Mouse (Mus musculus) adrenal gland, postnatal 36 days (tissue): ENCODE results near the gene Clic3. TPM values are rescaled to one million over a fixed set of nuclear protein-coding genes. Genes with fewer than 3 reads are reported as not detected.
"Not testable (repeated sequence)": the region's sequence is repeated elsewhere in the genome, so short reads cannot be mapped to it uniquely, and the experiment has no call there.

Source experiments
- DNase-seq, 2 experiments: peaks; one replicate each; pipeline ENCODE4 v3.0.0; 2021; ENCODE audit warnings: mixed read lengths in 1 of 2
- long read RNA-seq, 2 experiments: library from polyadenylated mRNA; stranded (forward); transcript quantifications; one replicate each; pipeline ENCODE4 v2.0.0; 2021; ENCODE audit warnings: borderline sequencing depth in 2 of 2
- total RNA-seq, 2 experiments: library from RNA; stranded (reverse); gene quantifications; 2 replicates each; pipeline ENCODE4 v1.2.3; 2021

Gene Clic3
- not detected for total RNA-seq
- long read RNA-seq, experiment 1, result 0 reads
- long read RNA-seq, experiment 2, result 0 reads

GRCm38 (mm10) chr2:25456205-25456953 is at the start of gene Clic3:
Gene Clic3, plus strand, starts transcription at chr2:25456838.
- no peak for DNase-seq

- DNase-seq, result no peak
Measured at GRCm38 (mm10) chr2:25408908-25409307, 47.7 kb upstream of the Clic3 start.

GRCm38 (mm10) chr2:25413436-25413835 is 43.2 kb upstream of the Clic3 start:
- DNase-seq, result not testable (repeated sequence)

GRCm38 (mm10) chr2:25417426-25417825 is 39.2 kb upstream of the Clic3 start:
- peak in 1 of 2 experiments; percentile 37 for DNase-seq

- DNase-seq, result peak; percentile 46 to 68
Measured at GRCm38 (mm10) chr2:25421896-25422295, 34.7 kb upstream of the Clic3 start.

GRCm38 (mm10) chr2:25422587-25423410 is 33.8 kb upstream of the Clic3 start, which contains the start of gene Fut7:
Gene Fut7, plus strand, starts transcription at chr2:25423267.
- peak in 1 of 2 experiments; percentile 15 for DNase-seq

GRCm38 (mm10) chr2:25423626-25424025 is 33.0 kb upstream of the Clic3 start:
- no peak for DNase-seq

- DNase-seq, result no peak
Measured at GRCm38 (mm10) chr2:25425481-25425880, 31.2 kb upstream of the Clic3 start.

- peak; percentile 68 to 81 for DNase-seq
Measured at GRCm38 (mm10) chr2:25426721-25427191, 29.9 kb upstream of the Clic3 start.

- DNase-seq, result no peak
Measured at GRCm38 (mm10) chr2:25427256-25427655, 29.4 kb upstream of the Clic3 start.

- peak; percentile 96 to 98 for DNase-seq
Measured at GRCm38 (mm10) chr2:25428442-25429236, 28.0 kb upstream of the Clic3 start, which contains the start of gene Abca2. Gene Abca2, plus strand, starts transcription at chr2:25428703.

- DNase-seq, result no peak
Measured at GRCm38 (mm10) chr2:25429435-25430180, 27.0 kb upstream of the Clic3 start.

GRCm38 (mm10) chr2:25430395-25431233 is 26.0 kb upstream of the Clic3 start:
- DNase-seq, result no peak

- no peak for DNase-seq
Measured at GRCm38 (mm10) chr2:25431308-25431855, 25.3 kb upstream of the Clic3 start.

GRCm38 (mm10) chr2:25432326-25433098 is 24.1 kb upstream of the Clic3 start:
- DNase-seq, result no peak

- DNase-seq, result no peak
Measured at GRCm38 (mm10) chr2:25433101-25433500, 23.5 kb upstream of the Clic3 start.

- no peak for DNase-seq
Measured at GRCm38 (mm10) chr2:25434292-25434691, 22.3 kb upstream of the Clic3 start.

- no peak for DNase-seq
Measured at GRCm38 (mm10) chr2:25436286-25436820, 20.3 kb upstream of the Clic3 start.

GRCm38 (mm10) chr2:25441067-25441466 is 15.6 kb upstream of the Clic3 start:
- DNase-seq, result no peak
